Mouse (Mus musculus): ENCODE results near the gene Cdhr3.
"Not testable (repeated sequence)": the region's sequence is repeated elsewhere in the genome, so short reads cannot be mapped to it uniquely, and the experiment has no call there.

Gene Cdhr3

DNA sequence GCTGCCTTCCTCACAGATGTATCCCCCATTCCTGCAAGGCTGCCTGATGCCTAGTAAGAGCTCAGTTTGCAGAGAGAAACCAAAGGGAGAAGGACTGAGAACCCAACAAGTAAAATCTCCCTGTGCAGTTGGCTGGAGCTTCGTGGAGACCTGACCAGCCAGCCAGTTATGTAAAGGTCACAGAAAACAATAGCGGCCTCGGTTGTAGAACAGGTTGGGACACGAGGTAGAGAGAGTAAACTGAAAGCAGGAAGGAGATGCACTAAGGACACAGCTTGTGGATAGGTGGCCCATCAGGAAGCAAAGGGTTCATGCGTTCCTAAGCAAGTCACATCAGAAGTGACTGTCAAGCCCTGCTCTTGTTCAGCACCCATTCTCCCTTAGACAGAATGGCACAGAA, 86.8 kb downstream of the Cdhr3 start:
- no peak for DNase-seq (ENCODE audit: low read depth, low spot score)

DNA sequence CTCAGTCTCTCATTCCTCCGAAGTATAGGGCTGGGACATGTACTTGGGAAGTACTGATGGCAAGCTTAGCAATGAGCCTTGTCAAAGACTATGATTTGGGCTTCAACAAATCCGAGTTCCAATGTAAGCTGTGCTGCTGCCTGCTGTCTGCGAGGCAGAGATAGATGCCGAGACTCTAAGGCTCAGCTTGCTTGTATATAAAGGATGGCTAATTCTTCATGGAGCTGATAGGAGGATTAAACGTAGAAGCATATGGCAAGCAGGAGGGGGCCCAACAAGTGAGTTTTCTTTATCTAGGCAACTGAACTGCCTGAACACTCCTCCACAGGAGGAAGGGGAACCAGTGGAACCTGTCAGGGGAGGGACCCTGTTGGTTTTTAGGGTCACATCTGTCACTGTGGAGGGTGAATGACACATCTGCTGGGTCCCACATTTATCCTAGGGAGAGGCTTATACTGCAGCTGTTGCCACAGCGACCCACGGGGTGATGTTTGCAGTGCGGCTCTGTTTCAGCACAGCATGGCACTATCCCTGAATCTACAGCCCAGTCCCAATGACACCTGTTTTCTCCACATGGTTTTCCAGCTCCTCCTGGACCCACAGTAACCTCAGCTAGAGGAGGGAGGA, 89.2 kb downstream of the Cdhr3 start:
- no peak for DNase-seq (ENCODE audit: low read depth, low spot score)

DNA sequence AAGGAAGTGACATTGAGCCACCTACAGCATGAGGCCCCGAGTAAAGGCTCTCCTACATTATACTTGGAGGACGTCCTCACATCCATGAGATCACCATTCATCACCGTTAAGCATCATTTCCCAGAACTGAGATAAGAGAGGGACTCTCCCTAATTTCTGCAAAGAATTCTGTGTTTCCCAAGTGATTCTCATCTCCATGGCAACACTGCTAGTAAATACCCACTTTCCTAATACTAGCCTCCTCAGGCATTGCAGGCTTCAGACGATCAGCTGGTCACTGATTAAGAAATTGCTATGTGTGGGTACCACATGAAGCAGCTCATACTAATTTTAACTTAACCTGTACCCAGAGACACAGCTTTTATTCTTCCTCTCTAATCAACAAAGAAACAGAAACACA, 92.3 kb downstream of the Cdhr3 start:
- DNase-seq (ENCODE audit: low read depth, low spot score): no peak

DNA sequence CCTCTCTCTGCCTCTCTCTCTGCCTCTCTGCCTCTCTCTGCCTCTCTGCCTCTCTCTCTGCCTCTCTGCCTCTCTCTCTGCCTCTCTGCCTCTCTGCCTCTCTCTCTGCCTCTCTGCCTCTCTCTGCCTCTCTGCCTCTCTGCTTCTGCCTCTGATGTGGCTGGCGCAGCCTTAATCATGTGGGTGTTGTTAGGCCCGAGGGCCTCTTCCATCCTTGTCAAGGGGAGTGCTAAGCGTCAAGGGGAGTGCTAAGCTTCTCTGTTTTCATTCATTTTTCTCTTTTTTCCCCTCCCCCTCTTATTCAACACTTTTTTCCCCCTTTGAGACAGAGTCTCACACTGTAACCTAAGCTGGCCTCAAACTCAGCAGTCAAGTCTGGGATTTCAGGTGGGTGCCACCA, 92.9 kb downstream of the Cdhr3 start:
- DNase-seq (ENCODE audit: low read depth, low spot score): not testable (repeated sequence)

DNA sequence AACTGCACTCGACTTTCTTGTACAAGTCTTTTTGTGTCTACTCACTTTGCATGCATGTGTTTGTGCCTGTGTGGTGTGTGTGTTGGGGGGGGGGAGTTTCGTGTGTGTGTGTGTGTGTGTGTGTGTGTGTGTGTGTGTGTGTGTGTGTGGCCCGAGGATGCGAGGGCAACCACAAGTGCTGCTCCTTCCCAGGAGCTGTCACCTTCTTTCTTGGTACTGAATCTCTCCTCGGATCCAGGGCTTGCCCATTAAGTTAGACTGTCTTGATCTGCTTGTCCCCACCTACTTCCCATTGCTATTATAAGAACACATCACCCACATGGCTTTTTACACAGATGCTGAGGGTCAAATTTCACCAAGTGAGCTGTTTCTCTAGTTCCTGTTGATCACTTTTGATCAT, 93.9 kb downstream of the Cdhr3 start:
- DNase-seq (ENCODE audit: low read depth, low spot score): no peak

DNA sequence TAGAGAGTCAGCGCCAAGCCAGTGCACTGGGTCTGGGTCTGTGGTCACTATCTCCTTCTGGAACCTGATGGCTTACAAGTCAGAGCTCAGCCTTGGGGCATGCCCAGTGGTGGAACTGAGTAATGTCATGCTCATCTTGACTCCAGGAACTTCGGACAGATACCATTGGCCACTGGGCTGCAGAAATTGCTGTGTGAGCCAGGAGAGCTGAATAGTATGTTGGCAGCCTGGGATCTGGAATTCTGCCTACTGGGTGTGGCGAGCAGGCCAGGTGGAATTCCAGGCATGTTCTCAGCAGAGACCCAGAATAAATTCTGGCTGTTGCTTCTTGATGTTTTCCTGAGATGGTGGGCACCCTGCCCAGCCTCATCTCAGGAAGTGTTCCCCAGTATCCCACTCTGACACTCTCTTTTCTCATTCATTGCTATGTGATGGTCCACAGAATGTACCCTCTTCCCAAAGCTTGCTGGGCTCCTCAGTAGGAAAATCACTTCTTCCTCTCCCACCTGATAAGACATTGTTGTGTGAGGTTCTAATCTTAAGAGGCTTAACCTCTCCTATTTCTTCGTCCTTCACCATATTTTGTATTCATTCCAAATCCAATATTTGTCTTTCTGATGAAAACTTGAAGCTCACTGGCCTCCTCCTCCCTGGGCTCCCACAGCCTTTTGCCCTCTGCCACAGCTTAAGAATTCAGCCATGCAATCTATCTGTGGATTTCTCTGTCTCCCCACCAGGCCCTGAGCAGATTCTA, 97.4 kb downstream of the Cdhr3 start:
- DNase-seq (ENCODE audit: low read depth, low spot score): no peak

DNA sequence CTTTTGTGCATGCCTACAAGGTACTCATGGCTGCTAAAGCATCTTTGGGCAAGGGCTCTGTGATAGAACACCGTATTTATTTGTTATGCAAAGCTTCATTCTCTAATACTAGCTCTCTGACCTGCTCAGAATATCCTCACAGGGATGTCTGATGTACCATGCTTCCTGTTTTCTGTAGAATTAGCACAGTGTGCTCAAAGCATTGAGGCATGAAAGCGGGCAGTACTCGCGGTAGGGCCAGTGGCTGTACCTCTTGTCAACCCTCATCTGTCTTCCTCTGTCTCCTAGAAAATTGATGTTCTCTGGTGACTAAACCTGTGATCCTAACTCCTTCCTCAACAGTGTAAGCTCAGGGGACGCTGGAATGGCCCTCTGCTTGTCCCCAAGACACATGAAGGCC, 98.6 kb downstream of the Cdhr3 start:
- DNase-seq (ENCODE audit: low read depth, low spot score): no peak

DNA sequence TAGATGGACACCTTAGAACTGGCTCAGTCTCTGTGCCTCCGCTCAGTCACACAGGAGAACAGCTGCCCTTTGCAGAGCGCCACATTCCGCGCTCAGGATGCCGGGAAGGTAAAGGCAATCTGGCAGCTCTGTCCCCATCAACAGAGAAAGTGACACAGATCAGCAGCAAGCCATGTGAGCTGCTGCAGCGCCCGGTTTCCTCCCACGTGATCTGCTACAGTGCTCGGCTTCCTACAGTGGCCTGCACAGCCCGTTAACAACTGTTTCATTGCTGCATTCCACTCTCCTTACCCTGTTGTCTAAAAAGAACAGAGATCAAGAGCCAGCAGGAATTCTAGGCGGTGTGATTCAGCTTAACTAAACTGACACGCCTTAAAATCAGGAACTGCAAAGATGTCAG, 102.9 kb downstream of the Cdhr3 start:
- DNase-seq (ENCODE audit: low read depth, low spot score): peak; percentile 14

DNA sequence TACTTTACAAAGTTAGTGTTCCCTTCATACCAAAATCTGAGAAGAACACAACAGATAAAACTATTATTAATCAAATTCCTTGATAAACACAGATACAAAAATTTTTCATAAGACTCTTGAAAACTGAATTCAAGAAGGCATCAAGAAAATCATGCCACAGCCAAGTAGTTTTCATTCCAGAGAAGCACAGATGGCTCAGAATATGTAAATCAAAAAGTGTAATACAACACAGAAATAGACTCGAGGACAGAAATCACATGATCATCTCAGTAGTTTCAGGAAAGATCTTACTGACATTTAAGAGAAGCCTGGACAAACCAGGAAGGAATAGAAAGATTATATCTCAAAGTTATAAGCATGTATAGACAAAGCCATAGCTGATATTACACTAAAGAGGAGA, 106.4 kb downstream of the Cdhr3 start:
- DNase-seq (ENCODE audit: low read depth, low spot score): no peak

Data from ES-CJ7 (cell line).